Mouse (Mus musculus): ENCODE data around the gene Neurl1a. TPM values are rescaled to one million over a fixed set of nuclear protein-coding genes. Genes with fewer than 3 reads are reported as not detected.

The Neurl1a gene
- polyA plus RNA-seq, 1 experiment from 2014 or later: 2.7 TPM

GRCm38 (mm10) chr19:47279372-47279771, 100.8 kb downstream of the Neurl1a start:
- no peak for TF ChIP-seq CTCF (IDR thresholded peaks at IDR 0.05; ENCODE audit: low read depth)
- H3K27ac ChIP-seq: peak overlapping the region; percentile 87
- no peak overlapping the region for H3K9ac ChIP-seq (ENCODE audit: low read depth, low read length)
- 49% methylated on average over 4 of the region's 4 CpGs for WGBS
- no peak for ATAC-seq (replicated peaks; ENCODE audit: low FRiP score, low read depth)
- no peak overlapping the region for H3K4me3 ChIP-seq (replicated peaks; ENCODE audit: low read depth, low read length)
- H3K4me1 ChIP-seq (replicated peaks; ENCODE audit: insufficient read depth, low read length): peaks cover 29% of the 10 kb centered on the region; the same call in 1 of the 2 replicates
- no peaks in the 10 kb centered on the region for H3K9me3 ChIP-seq (replicated peaks; ENCODE audit: low read length)
- DNase-seq (ENCODE audit: low spot score): peak; percentile 77
- peaks cover 21% of the 10 kb centered on the region for H3K36me3 ChIP-seq (ENCODE audit: insufficient read depth, low read length)
- H3K27me3 ChIP-seq (ENCODE audit: insufficient read depth, low read length): no peaks in the 10 kb centered on the region
- no peak overlapping the region for H3K4me2 ChIP-seq (ENCODE audit: low read length)

- peak overlapping the region; percentile 87 for H3K27ac ChIP-seq
- ATAC-seq (replicated peaks; ENCODE audit: low FRiP score, low read depth) (no peak), DNase-seq (ENCODE audit: low spot score) (peak; percentile 31)
- H3K27me3 ChIP-seq (ENCODE audit: insufficient read depth, low read length): no peaks in the 10 kb centered on the region
- peaks cover 29% of the 10 kb centered on the region; the same call in 1 of the 2 replicates for H3K4me1 ChIP-seq (replicated peaks; ENCODE audit: insufficient read depth, low read length)
- H3K4me2 ChIP-seq (ENCODE audit: low read length): no peak overlapping the region
- H3K9ac ChIP-seq (ENCODE audit: low read depth, low read length): no peak overlapping the region
- 56% methylated on average over 15 of the region's 15 CpGs for WGBS
- H3K4me3 ChIP-seq (replicated peaks; ENCODE audit: low read depth, low read length): no peak overlapping the region
- H3K36me3 ChIP-seq (ENCODE audit: insufficient read depth, low read length): peaks cover 22% of the 10 kb centered on the region
- no peaks in the 10 kb centered on the region for H3K9me3 ChIP-seq (replicated peaks; ENCODE audit: low read length)
- no peak; the same call in 1 of the 2 replicates for TF ChIP-seq CTCF (IDR thresholded peaks at IDR 0.05; ENCODE audit: low read depth)
Observed at GRCm38 (mm10) chr19:47279788-47280532, 101.3 kb downstream of the Neurl1a start.

- Histone ChIP-seq H3K9ac (ENCODE audit: low read depth, low read length) (no peak overlapping the region), H3K27ac (peak overlapping the region; percentile 87), H3K27me3 (ENCODE audit: insufficient read depth, low read length) (no peaks in the 10 kb centered on the region), H3K4me3 (replicated peaks; ENCODE audit: low read depth, low read length) (no peak overlapping the region), H3K4me1 (replicated peaks; ENCODE audit: insufficient read depth, low read length) (peaks cover 29% of the 10 kb centered on the region; the same call in 1 of the 2 replicates), H3K4me2 (ENCODE audit: low read length) (no peak overlapping the region), H3K36me3 (ENCODE audit: insufficient read depth, low read length) (peaks cover 31% of the 10 kb centered on the region), H3K9me3 (replicated peaks; ENCODE audit: low read length) (no peaks in the 10 kb centered on the region)
- peak; percentile 83 for DNase-seq (ENCODE audit: low spot score)
- peak; percentile 14; the same call in 1 of the 2 replicates for TF ChIP-seq CTCF (IDR thresholded peaks at IDR 0.05; ENCODE audit: low read depth)
- 39% methylated on average over 9 of the region's 9 CpGs for WGBS
- ATAC-seq (replicated peaks; ENCODE audit: low FRiP score, low read depth): no peak
Observed at GRCm38 (mm10) chr19:47280894-47281293, 102.3 kb downstream of the Neurl1a start.

- no peaks in the 10 kb centered on the region for H3K27me3 ChIP-seq (ENCODE audit: insufficient read depth, low read length)
- H3K4me1 ChIP-seq (replicated peaks; ENCODE audit: insufficient read depth, low read length): peaks cover 29% of the 10 kb centered on the region
- 63% methylated on average over 6 of the region's 6 CpGs for WGBS
- no peak overlapping the region for H3K9ac ChIP-seq (ENCODE audit: low read depth, low read length)
- no peak overlapping the region for H3K4me3 ChIP-seq (replicated peaks; ENCODE audit: low read depth, low read length)
- DNase-seq (ENCODE audit: low spot score) (peak; percentile 73), ATAC-seq (replicated peaks; ENCODE audit: low FRiP score, low read depth) (peak; percentile 67)
- H3K27ac ChIP-seq: peak overlapping the region; percentile 87
- H3K36me3 ChIP-seq (ENCODE audit: insufficient read depth, low read length): peaks cover 34% of the 10 kb centered on the region
- TF ChIP-seq CTCF (IDR thresholded peaks at IDR 0.05; ENCODE audit: low read depth): no peak
- H3K9me3 ChIP-seq (replicated peaks; ENCODE audit: low read length): no peaks in the 10 kb centered on the region
- no peak overlapping the region for H3K4me2 ChIP-seq (ENCODE audit: low read length)
Observed at GRCm38 (mm10) chr19:47282050-47282454, 103.4 kb downstream of the Neurl1a start.

- no peak for ATAC-seq (replicated peaks; ENCODE audit: low FRiP score, low read depth)
- peak overlapping the region; percentile 87; the same call in 1 of the 2 replicates for H3K27ac ChIP-seq
- H3K27me3 ChIP-seq (ENCODE audit: insufficient read depth, low read length): no peaks in the 10 kb centered on the region
- H3K9me3 ChIP-seq (replicated peaks; ENCODE audit: low read length): no peaks in the 10 kb centered on the region
- 0 out of 2 replicates have a peak overlapping the region, but pooled peaks have one; percentile 18 for H3K9ac ChIP-seq (ENCODE audit: low read depth, low read length)
- no peak overlapping the region for H3K4me2 ChIP-seq (ENCODE audit: low read length)
- H3K36me3 ChIP-seq (ENCODE audit: insufficient read depth, low read length): peaks cover 28% of the 10 kb centered on the region
- WGBS: 93% methylated on average over 17 of the region's 17 CpGs
- no peak for TF ChIP-seq CTCF (IDR thresholded peaks at IDR 0.05; ENCODE audit: low read depth)
- DNase-seq (ENCODE audit: low spot score): no peak
- peaks cover 29% of the 10 kb centered on the region for H3K4me1 ChIP-seq (replicated peaks; ENCODE audit: insufficient read depth, low read length)
- H3K4me3 ChIP-seq (replicated peaks; ENCODE audit: low read depth, low read length): no peak overlapping the region
Observed at GRCm38 (mm10) chr19:47282688-47283215, 104.1 kb downstream of the Neurl1a start.

- Histone ChIP-seq H3K4me2 (ENCODE audit: low read length) (no peak overlapping the region), H3K27me3 (ENCODE audit: insufficient read depth, low read length) (no peaks in the 10 kb centered on the region), H3K4me3 (replicated peaks; ENCODE audit: low read depth, low read length) (no peak overlapping the region), H3K9me3 (replicated peaks; ENCODE audit: low read length) (no peaks in the 10 kb centered on the region), H3K27ac (no peak overlapping the region), H3K9ac (ENCODE audit: low read depth, low read length) (no peak overlapping the region), H3K36me3 (ENCODE audit: insufficient read depth, low read length) (peaks cover 21% of the 10 kb centered on the region), H3K4me1 (replicated peaks; ENCODE audit: insufficient read depth, low read length) (peaks cover 11% of the 10 kb centered on the region)
- DNase-seq (ENCODE audit: low spot score) (no peak), ATAC-seq (replicated peaks; ENCODE audit: low FRiP score, low read depth) (no peak)
- TF ChIP-seq CTCF (IDR thresholded peaks at IDR 0.05; ENCODE audit: low read depth): no peak
- 93% methylated on average over 6 of the region's 6 CpGs for whole genome bisulfite sequencing
Observed at GRCm38 (mm10) chr19:47285581-47285980, 107.0 kb downstream of the Neurl1a start.
